Mouse (Mus musculus) hindbrain, embryonic 16.5 days (tissue): ENCODE measurements around the gene Egr2. TPM values are rescaled to one million over a fixed set of nuclear protein-coding genes. Genes with fewer than 3 reads are reported as not detected.

Source experiments
- ATAC-seq: fragments of 200-750 bp; cut with Nextera tagmentation; 2 replicates; pipeline ENCODE4 v1.8.0; 2017; ENCODE audit warnings: moderate TSS enrichment, moderate library complexity
- H3K27ac ChIP-seq: fragments of 300-500 bp; sonication (generic); 2 replicates; pipeline ENCODE4 v1.5.1; 2014; ENCODE audit warnings: low read depth, mild to moderate bottlenecking, control low read depth, low read length, moderate library complexity
- H3K27me3 ChIP-seq: fragments of 300-500 bp; sonication (generic); replicated peaks from 2 replicates; pipeline ENCODE4 v1.6.1; 2014; ENCODE audit warnings: low read length; ENCODE audit not compliant: control insufficient read depth, insufficient read depth
- H3K36me3 ChIP-seq: fragments of 300-500 bp; sonication (generic); 2 replicates; pipeline ENCODE4 v1.6.1; 2014; ENCODE audit warnings: mild to moderate bottlenecking, low read length, moderate library complexity, mixed read lengths; ENCODE audit not compliant: control insufficient read depth, insufficient read depth
- H3K4me1 ChIP-seq: fragments of 300-500 bp; sonication (generic); 2 replicates; pipeline ENCODE4 v1.6.1; 2014; ENCODE audit warnings: low read depth, low read length; ENCODE audit not compliant: control insufficient read depth, insufficient read depth
- H3K4me2 ChIP-seq: fragments of 300-500 bp; sonication (generic); 2 replicates; pipeline ENCODE4 v1.6.1; 2014; ENCODE audit warnings: mild to moderate bottlenecking, low read length, control low read depth, moderate library complexity
- H3K4me3 ChIP-seq: fragments of 300-500 bp; sonication (generic); 2 replicates; pipeline ENCODE4 v1.5.1; 2014; ENCODE audit warnings: mild to moderate bottlenecking, low read length, control low read depth, moderate library complexity
- H3K9ac ChIP-seq: fragments of 300-500 bp; sonication (generic); 2 replicates; pipeline ENCODE4 v1.6.1; 2014; ENCODE audit warnings: low read depth, mild to moderate bottlenecking, control low read depth, low read length, moderate library complexity
- H3K9me3 ChIP-seq: fragments of 300-500 bp; sonication (generic); 2 replicates; pipeline ENCODE4 v1.6.1; 2014; ENCODE audit warnings: mild to moderate bottlenecking, low read length, moderate library complexity; ENCODE audit not compliant: control insufficient read depth
- WGBS: fragments of 180-500 bp; shearing (Covaris S2); extraction: QIAGEN DNeasy Blood & Tissue Kit; methylation state at CpG from one replicate; pipeline ENCODE4 v1.1.7; 2014; 5-methylcytosine and 5-hydroxymethylcytosine counted together
- polyA plus RNA-seq: library from polyadenylated mRNA; unstranded; fragments of >200 nt; fragmentation: Nextera tagmentation; extraction: Ambion mirVana; gene quantifications from 2 replicates; pipeline ENCODE4 v1.2.1, GENCODE M21; 2015

Egr2 gene
- polyA plus RNA-seq, 1 experiment from 2014 or later: 1.4 TPM

- 94% methylated on average over 4 of the region's 4 CpGs for WGBS
- no peaks in the 10 kb centered on the region for H3K36me3 ChIP-seq
Observed at GRCm38 (mm10) chr10:67579830-67580229, 44.6 kb downstream of the Egr2 start.

GRCm38 (mm10) chr10:67581698-67582285 is 46.5 kb downstream of the Egr2 start:
- Histone ChIP-seq H3K9ac (no peak overlapping the region), H3K36me3 (no peaks in the 10 kb centered on the region), H3K4me1 (no peaks in the 10 kb centered on the region), H3K27ac (no peak overlapping the region), H3K9me3 (no peaks in the 10 kb centered on the region), H3K4me3 (no peak overlapping the region), H3K4me2 (no peak overlapping the region), H3K27me3 (no peaks in the 10 kb centered on the region)
- ATAC-seq: no peak
- WGBS: 82% methylated on average over 12 of the region's 12 CpGs

More at GRCm38 (mm10) chr10:67579830-67580229, 44.6 kb downstream of the Egr2 start:
- Histone ChIP-seq H3K4me3 (no peak overlapping the region), H3K4me1 (no peaks in the 10 kb centered on the region), H3K27me3 (no peaks in the 10 kb centered on the region), H3K4me2 (no peak overlapping the region), H3K9ac (no peak overlapping the region), H3K27ac (no peak overlapping the region), H3K9me3 (no peaks in the 10 kb centered on the region)
- no peak for ATAC-seq

- H3K9ac ChIP-seq: no peak overlapping the region
- WGBS: 78% methylated on average over 18 of the region's 18 CpGs
- H3K27me3 ChIP-seq: no peaks in the 10 kb centered on the region
- H3K9me3 ChIP-seq: no peaks in the 10 kb centered on the region
- H3K4me3 ChIP-seq: no peak overlapping the region
- no peak overlapping the region for H3K4me2 ChIP-seq
- H3K4me1 ChIP-seq: no peaks in the 10 kb centered on the region
- no peaks in the 10 kb centered on the region for H3K36me3 ChIP-seq
- no peak for ATAC-seq
- no peak overlapping the region for H3K27ac ChIP-seq
Observed at GRCm38 (mm10) chr10:67585873-67586610, 50.8 kb downstream of the Egr2 start.

Other genes with a start within 250 kb of the Egr2 start
- 83.2 and 91.0 TPM in 2 replicates for gene Ado, start 13.5 kb downstream of the Egr2 start, polyA plus RNA-seq